In the genomic region with DNA sequence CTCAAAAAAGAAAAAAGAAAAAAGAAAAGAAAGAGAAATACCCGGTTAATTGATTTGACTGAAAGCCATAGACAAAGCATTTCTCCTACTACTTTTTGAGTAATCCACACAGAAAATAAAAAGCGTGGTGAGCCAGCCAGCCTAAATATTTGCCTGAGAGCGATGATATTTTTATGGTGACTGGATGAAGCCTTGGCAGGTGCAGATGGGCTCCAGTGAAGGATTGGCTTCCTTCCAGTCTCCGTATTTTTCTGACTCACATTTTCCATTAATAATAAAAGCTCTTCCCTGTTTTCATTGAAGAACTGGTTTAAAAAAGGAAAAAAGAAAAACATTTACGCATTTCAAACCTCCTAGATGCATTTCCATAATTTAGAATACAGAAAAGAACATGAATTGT, we compare ENCODE assay signal across 16 mouse cellular contexts.
A peak's percentile ranks its signal among the peaks of the same experiment; 100 is the strongest.
DNase-seq lines count a peak whose midpoint lies in the region; ATAC-seq lines count a peak whose summit lies in the region.
"Had no signal": no experiment of that assay in that cellular context is flagged by ENCODE, and none has a peak within 500 bp of the region (broad histone marks: within the 10 kb centered on the region; RNA-seq: fewer than 3 reads in every experiment).

No protein-coding gene starts in this region.

- 69% methylated on average over 5 of the region's 5 CpGs for WGBS in hindbrain, embryonic 13.5 days
- 81% methylated on average over 5 of the region's 5 CpGs for WGBS in hindbrain, embryonic 10.5 days
- 56% methylated on average over 5 of the region's 5 CpGs for WGBS in neural tube, embryonic 15.5 days
- 67% methylated on average over 5 of the region's 5 CpGs for WGBS in kidney, embryonic 16.5 days

- H3K9ac ChIP-seq in hindbrain, embryonic 13.5 days: no peak overlapping the region
- no peak overlapping the region for H3K9ac ChIP-seq in neural tube, embryonic 15.5 days (replicated peaks)
- no peak overlapping the region for H3K9ac ChIP-seq in kidney, embryonic 16.5 days (replicated peaks; ENCODE audit: low read length)
- H3K9ac ChIP-seq: intestine, embryonic 15.5 days; limb, embryonic 15.5 days; midbrain, embryonic 15.5 days had no signal

- no peak overlapping the region for H3K4me3 ChIP-seq in hindbrain, embryonic 13.5 days
- H3K4me3 ChIP-seq in hindbrain, embryonic 10.5 days: no peak overlapping the region
- H3K4me3 ChIP-seq in neural tube, embryonic 15.5 days (replicated peaks): no peak overlapping the region
- H3K4me3 ChIP-seq in kidney, embryonic 16.5 days (ENCODE audit: low read length): no peak overlapping the region
- H3K4me3 ChIP-seq: intestine, embryonic 15.5 days; limb, embryonic 15.5 days; midbrain, embryonic 15.5 days had no signal

- H3K27me3 ChIP-seq in hindbrain, embryonic 13.5 days: no peaks in the 10 kb centered on the region
- no peaks in the 10 kb centered on the region for H3K27me3 ChIP-seq in hindbrain, embryonic 10.5 days (ENCODE audit: insufficient read depth, poor library complexity, severe bottlenecking)
- H3K27me3 ChIP-seq in neural tube, embryonic 15.5 days (replicated peaks): no peaks in the 10 kb centered on the region
- no peaks in the 10 kb centered on the region for H3K27me3 ChIP-seq in kidney, embryonic 16.5 days (ENCODE audit: insufficient read depth, low read length)
- H3K27me3 ChIP-seq: intestine, embryonic 15.5 days; limb, embryonic 15.5 days; midbrain, embryonic 15.5 days had no signal

- H3K4me2 ChIP-seq in hindbrain, embryonic 13.5 days: no peak overlapping the region
- no peak overlapping the region for H3K4me2 ChIP-seq in neural tube, embryonic 15.5 days
- H3K4me2 ChIP-seq in kidney, embryonic 16.5 days (replicated peaks; ENCODE audit: low read depth, low read length): no peak overlapping the region
- H3K4me2 ChIP-seq: intestine, embryonic 15.5 days; limb, embryonic 15.5 days; midbrain, embryonic 15.5 days had no signal

- H3K27ac ChIP-seq in hindbrain, embryonic 13.5 days: 0 out of 2 replicates have a peak overlapping the region, but pooled peaks have one; percentile 2
- no peak overlapping the region for H3K27ac ChIP-seq in hindbrain, embryonic 10.5 days
- H3K27ac ChIP-seq in neural tube, embryonic 15.5 days (replicated peaks): 0 out of 2 replicates have a peak overlapping the region, but pooled peaks have one; percentile 9
- H3K27ac ChIP-seq in kidney, embryonic 16.5 days (ENCODE audit: low read length): no peak overlapping the region
- H3K27ac ChIP-seq: intestine, embryonic 15.5 days; midbrain, embryonic 15.5 days had no signal

- H3K36me3 ChIP-seq in hindbrain, embryonic 13.5 days: no peaks in the 10 kb centered on the region
- peaks cover 16% of the 10 kb centered on the region; the same call in 1 of the 2 replicates for H3K36me3 ChIP-seq in hindbrain, embryonic 10.5 days
- H3K36me3 ChIP-seq in neural tube, embryonic 15.5 days: no peaks in the 10 kb centered on the region
- H3K36me3 ChIP-seq in kidney, embryonic 16.5 days (ENCODE audit: insufficient read depth, low read length): no peaks in the 10 kb centered on the region
- H3K36me3 ChIP-seq: G1E; intestine, embryonic 15.5 days; midbrain, embryonic 15.5 days had no signal

- ATAC-seq in hindbrain, embryonic 13.5 days (ENCODE audit: low FRiP score): no peak
- no peak for ATAC-seq in neural tube, embryonic 15.5 days (ENCODE audit: low FRiP score)
- no peak for ATAC-seq in kidney, embryonic 16.5 days (ENCODE audit: low FRiP score, low TSS enrichment)
- ATAC-seq: intestine, embryonic 15.5 days; midbrain, embryonic 15.5 days had no signal

- DNase-seq in cerebellum, postnatal 10 days: peak; percentile 36 to 56
- no peak for DNase-seq in cerebellum, adult 11 months
- no peak for DNase-seq in hindbrain, embryonic 10.5 days (ENCODE audit: low spot score)
- DNase-seq in neural tube, embryonic 10.5 days (ENCODE audit: extremely low spot score, low spot score): no peak
- no peak for DNase-seq in spleen, postnatal 14 days (ENCODE audit: low spot score in 2 of 2)
- DNase-seq: gastrocnemius, postnatal 14 days; kidney, postnatal 36 days; lung, postnatal 10 days; right cerebral cortex, postnatal 25 days had no signal

- H3K4me1 ChIP-seq in hindbrain, embryonic 13.5 days (replicated peaks): no peaks in the 10 kb centered on the region
- H3K4me1 ChIP-seq in hindbrain, embryonic 10.5 days (replicated peaks): no peaks in the 10 kb centered on the region
- H3K4me1 ChIP-seq in neural tube, embryonic 15.5 days: 0 out of 2 replicates have a peak, but pooled peaks cover 3% of the 10 kb centered on the region
- no peaks in the 10 kb centered on the region for H3K4me1 ChIP-seq in kidney, embryonic 16.5 days (ENCODE audit: insufficient read depth, low read length)
- H3K4me1 ChIP-seq: midbrain, embryonic 15.5 days had no signal

- no peaks in the 10 kb centered on the region for H3K9me3 ChIP-seq in hindbrain, embryonic 13.5 days
- no peaks in the 10 kb centered on the region for H3K9me3 ChIP-seq in hindbrain, embryonic 10.5 days
- no peaks in the 10 kb centered on the region for H3K9me3 ChIP-seq in neural tube, embryonic 15.5 days (replicated peaks)
- no peaks in the 10 kb centered on the region for H3K9me3 ChIP-seq in kidney, embryonic 16.5 days (ENCODE audit: low read length)
- H3K9me3 ChIP-seq: G1E; intestine, embryonic 15.5 days; limb, embryonic 15.5 days; midbrain, embryonic 15.5 days had no signal

Comparison
In these comparisons a context has a peak if more than half of its experiments do, and no peak if none do; other contexts are left out.
1. DNase-seq: peak in cerebellum, postnatal 10 days (2 of 2); none in cerebellum, adult 11 months (single experiment), hindbrain, embryonic 10.5 days (single experiment), neural tube, embryonic 10.5 days (single experiment) and spleen, postnatal 14 days (0 of 2).
2. H3K27ac ChIP-seq: peak in hindbrain, embryonic 13.5 days (single experiment) and neural tube, embryonic 15.5 days (single experiment); none in hindbrain, embryonic 10.5 days (single experiment) and kidney, embryonic 16.5 days (single experiment).